Mouse (Mus musculus): ENCODE results near the gene Ubr2.

Ubr2 gene

GRCm38 (mm10) chr17:46920855-46921254 is 89.5 kb downstream of the Ubr2 start:
- DNase-seq, result no peak

- DNase-seq, result no peak
Measured at GRCm38 (mm10) chr17:46918951-46919350, 91.4 kb downstream of the Ubr2 start.

GRCm38 (mm10) chr17:46915129-46915528 is 95.2 kb downstream of the Ubr2 start:
- DNase-seq, result no peak

DNA sequence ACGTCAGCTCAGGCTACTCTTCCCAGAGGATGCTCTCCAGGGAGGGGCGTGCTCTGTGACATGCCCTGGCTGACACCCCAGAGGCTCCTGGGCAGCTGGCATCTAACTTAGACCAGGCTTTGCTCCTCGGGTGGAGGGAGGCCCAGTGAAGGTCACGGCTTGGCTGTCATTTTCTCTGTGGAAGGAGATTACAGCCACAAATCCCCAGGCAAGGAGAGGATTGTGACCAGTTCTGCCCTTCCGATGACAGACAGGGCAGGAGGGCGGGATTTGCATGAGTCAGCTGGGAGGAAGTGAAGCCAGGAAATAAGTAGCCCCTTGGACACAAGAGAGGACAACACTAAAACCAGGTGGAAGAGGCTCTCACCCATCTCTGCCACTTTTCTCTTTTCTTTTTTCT is 98.0 kb downstream of the Ubr2 start:
- DNase-seq, result no peak

- no peak for DNase-seq
Measured at GRCm38 (mm10) chr17:46910186-46910585, 100.2 kb downstream of the Ubr2 start, which contains the start of gene Prph2. Gene Prph2, plus strand, starts transcription at chr17:46910459.

GRCm38 (mm10) chr17:46903876-46904490 is 106.4 kb downstream of the Ubr2 start:
- DNase-seq, result peak; percentile 81

- no peak for DNase-seq
Measured at GRCm38 (mm10) chr17:46900941-46901340, 109.4 kb downstream of the Ubr2 start.

GRCm38 (mm10) chr17:46897221-46897950 is 113.0 kb downstream of the Ubr2 start:
- DNase-seq, result no peak

DNA sequence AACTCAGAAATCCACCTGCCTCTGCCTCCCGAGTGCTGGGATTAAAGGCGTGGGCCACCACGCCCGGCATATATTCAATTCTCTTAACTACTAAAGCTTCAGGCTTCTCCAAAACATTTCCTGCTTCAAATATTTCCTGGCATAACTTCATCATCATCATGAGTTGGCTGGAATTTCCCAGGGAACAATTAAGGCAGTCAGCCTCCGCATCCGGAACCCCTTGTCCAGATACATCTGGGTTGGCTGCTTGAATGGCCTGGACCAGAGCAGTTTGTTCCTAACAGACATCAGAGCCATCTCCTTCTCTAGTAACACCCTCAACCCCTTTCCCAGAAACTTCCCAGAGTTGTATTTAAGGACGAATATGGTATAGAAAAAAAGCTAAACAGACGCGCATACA is 114.9 kb downstream of the Ubr2 start:
- DNase-seq, result no peak

DNA sequence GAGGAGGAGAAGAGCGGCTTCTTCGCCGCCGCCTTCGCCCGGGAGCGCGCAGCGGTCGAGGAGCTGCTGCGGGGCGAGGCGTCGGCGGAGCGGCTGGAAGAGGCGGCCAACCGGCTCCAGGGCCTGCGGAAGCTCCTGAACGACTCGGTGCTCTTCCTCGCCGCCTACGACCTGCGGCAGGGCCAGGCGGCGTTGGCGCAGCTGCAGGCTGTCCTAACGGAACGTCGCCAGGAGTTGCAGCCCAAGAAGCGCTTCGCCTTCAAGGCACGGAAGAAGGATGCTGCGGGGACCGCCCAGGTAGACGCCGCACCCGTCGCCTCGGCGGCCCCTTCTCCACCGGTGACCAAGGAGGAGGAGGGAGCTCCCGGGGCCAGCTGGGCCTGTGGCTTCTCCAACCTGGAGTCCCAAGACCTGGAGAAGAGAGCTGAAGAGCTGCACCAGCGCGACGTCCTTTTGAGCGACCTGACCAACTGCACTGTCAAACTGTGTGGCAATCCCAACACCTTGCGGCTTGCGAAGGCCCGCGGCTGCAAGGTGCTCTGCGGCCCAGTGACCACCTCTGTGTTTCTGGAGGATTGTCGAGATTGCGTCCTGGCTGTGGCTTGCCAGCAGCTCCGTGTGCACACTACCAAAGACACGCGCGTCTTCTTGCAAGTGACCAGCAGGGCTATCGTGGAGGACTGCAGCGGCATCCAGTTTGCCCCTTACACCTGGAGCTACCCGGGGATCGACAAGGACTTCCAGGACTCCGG is 119.3 kb downstream of the Ubr2 start:
- DNase-seq, result peak; percentile 57

DNA sequence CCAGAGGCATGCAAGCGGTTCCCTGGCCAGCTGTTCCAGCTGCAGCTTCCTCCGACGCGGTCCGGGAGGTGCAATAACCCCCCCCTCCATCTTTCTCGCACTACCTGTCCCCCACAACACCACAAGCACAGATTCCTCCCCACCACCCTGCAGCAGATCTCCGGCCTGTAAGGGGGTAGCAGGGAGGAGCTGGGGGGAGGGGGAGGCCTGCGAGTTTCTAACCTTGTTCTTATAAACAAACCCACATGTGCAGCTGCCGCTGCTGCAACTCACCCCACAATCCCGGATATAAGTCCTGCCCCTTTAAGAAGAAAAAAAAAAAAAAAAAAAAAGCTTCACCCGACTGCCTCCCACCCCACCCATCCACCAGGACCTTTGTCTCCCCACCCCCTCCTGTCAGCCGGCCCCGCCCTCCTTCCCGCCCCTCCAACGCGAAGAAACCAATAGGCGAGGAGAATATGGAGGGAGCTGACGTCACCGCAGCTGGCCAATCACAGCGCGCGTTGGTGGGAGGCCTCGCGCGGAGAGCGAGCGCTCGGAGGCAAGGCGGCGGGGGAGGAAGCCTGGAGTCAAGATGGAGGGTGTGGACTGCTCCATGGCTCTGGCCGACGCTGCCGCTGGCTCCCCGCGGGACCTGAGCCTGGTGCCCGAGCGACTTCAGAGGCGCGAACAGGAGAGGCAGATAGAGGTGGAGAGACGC is 120.1 kb downstream of the Ubr2 start, which contains the start of gene Tbcc:
Gene Tbcc, plus strand, starts transcription at position 569 of the 700 bp plus-strand sequence.
- DNase-seq, result peak; percentile 96

DNA sequence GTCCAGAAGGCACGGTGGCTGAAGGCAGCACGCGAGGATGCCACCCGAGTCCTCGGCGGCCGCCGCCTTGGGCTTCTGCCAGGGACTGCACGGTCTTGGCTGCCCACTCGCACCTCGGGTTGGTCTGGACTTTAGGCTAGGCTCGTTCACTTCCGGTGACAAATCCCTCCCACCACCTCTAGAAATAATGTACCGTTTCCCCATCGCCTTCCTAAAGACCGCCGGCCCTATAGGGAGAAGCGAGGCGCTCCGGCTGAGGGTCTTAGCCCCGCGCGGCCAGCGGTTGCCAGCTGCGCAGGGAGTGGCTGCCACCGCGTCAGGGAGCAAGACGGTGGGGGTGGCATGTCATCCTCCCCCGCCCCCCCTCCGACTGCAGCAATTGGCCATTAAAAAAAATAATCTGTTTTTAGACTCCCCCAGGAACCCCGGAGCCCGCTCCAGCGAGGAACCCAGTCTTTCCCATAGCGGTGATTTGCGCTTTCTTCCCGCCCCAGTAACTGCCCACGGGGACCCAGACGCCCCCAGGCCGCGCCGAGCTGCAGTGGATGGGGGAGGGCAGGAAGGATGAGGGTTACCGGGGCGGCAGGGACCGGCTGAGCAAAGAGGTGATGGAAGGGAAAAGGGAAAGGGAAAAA is 120.8 kb downstream of the Ubr2 start:
- DNase-seq, result peak; percentile 85

GRCm38 (mm10) chr17:46888511-46889212 is 121.7 kb downstream of the Ubr2 start:
- peak; percentile 49 for DNase-seq

GRCm38 (mm10) chr17:46885910-46886643 is 124.3 kb downstream of the Ubr2 start:
- no peak for DNase-seq

GRCm38 (mm10) chr17:46885218-46885909 is 125.0 kb downstream of the Ubr2 start:
- DNase-seq, result no peak

GRCm38 (mm10) chr17:46884766-46885165 is 125.6 kb downstream of the Ubr2 start:
- no peak for DNase-seq

GRCm38 (mm10) chr17:46883107-46883506 is 127.2 kb downstream of the Ubr2 start:
- no peak for DNase-seq

DNA sequence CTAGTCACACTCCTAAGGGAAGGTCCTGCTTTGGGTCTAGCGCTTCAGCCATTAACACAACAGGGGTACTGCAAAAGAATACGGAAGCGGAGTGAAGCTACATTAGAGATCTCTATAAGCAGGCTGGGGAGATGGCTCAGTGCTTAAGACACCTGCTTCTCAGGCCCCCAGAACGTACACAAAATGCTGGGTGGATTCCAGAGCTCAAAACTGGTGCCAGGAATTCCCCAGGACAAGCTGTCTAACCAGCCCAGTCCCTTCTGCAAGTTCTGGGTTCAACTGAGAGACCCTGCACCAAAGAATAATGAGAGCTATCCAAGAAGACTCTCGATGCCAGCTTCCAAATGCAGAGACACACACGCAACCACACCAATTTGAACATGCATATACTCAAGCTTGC is 128.6 kb downstream of the Ubr2 start:
- no peak for DNase-seq

- DNase-seq, result no peak
Measured at GRCm38 (mm10) chr17:46880322-46880721, 130.0 kb downstream of the Ubr2 start.

DNA sequence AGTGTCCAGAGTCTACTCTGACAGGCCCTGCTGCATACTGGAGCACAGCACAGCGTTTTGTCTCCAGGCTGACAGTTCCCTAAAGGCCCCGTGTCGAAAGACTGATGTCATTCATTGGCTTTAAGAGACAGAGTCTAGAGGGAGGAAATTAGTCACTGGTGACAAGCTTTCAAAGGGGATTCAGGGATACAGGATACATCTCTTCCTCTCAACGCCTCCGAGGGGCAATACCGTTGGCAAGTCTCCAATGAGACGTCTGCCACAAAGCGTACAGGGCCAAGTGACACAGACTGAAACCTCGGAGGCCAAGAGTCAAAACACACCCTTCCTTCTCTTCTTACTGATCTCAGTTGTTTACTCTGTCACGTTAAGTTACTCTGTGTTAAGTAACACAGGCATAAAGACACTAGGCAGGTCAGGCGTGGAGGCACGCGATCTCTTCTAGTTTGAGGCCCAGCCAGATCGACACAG is 130.5 kb downstream of the Ubr2 start:
- no peak for DNase-seq

Data from cerebellum, adult 11 months (tissue).